Mouse (Mus musculus) 3T3-L1 (cell line): ENCODE measurements at regions not wholly inside any gene's neighbourhood (a gene's known extent, or its start where the extent isn't known, plus 50 kb on each side); places are given as distances from the start of the nearest gene placed in this dataset.

Experiments
- DNase-seq: peaks from one replicate; pipeline ENCODE4 v3.0.0-alpha.2; 2015; ENCODE audit warnings: low read depth, low spot score

GRCm38 (mm10) chr17:45866876-45867652, 133.4 kb upstream of the 1600014C23Rik start:
- peak; percentile 93 for DNase-seq

GRCm38 (mm10) chr17:45866346-45866745, 132.7 kb upstream of the 1600014C23Rik start:
- no peak for DNase-seq

- no peak for DNase-seq
Observed at GRCm38 (mm10) chr17:45865944-45866343, 132.3 kb upstream of the 1600014C23Rik start.

- DNase-seq = peak; percentile 16
Observed at GRCm38 (mm10) chr17:45863471-45864205, 130.0 kb upstream of the 1600014C23Rik start.

DNA sequence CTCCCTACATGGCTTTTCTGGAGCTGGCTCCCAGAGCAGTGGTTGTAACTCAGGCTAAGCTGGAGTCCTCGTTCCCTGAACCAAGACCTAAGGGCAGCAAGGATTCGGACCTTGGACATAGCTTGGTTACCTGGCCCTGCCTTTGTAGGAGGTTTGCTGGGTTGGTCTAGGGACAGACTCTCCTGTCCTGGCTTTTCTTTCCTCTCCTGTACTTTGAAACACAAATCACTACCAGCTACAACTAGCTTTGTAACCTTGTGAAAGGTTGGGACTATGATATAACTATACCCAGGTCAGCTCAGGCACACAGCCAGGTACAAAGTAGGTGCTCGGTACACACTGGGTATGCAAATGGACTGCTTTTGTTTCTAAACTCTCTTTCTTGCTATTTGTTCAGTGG, 129.4 kb upstream of the 1600014C23Rik start:
- no peak for DNase-seq

GRCm38 (mm10) chr17:45859441-45859840, 125.8 kb upstream of the 1600014C23Rik start:
- peak; percentile 55 for DNase-seq

- DNase-seq = no peak
Observed at GRCm38 (mm10) chr17:45853931-45854653, 120.4 kb upstream of the 1600014C23Rik start.

- DNase-seq = peak; percentile 70
Observed at GRCm38 (mm10) chr17:45852402-45852801, 118.8 kb upstream of the 1600014C23Rik start.

GRCm38 (mm10) chr17:45851723-45852396, 118.2 kb upstream of the 1600014C23Rik start:
- peak; percentile 61 for DNase-seq

- peak; percentile 81 for DNase-seq
Observed at GRCm38 (mm10) chr17:45850976-45851375, 117.3 kb upstream of the 1600014C23Rik start.

- DNase-seq = peak; percentile 18
Observed at GRCm38 (mm10) chr17:45850174-45850573, 116.5 kb upstream of the 1600014C23Rik start.

DNA sequence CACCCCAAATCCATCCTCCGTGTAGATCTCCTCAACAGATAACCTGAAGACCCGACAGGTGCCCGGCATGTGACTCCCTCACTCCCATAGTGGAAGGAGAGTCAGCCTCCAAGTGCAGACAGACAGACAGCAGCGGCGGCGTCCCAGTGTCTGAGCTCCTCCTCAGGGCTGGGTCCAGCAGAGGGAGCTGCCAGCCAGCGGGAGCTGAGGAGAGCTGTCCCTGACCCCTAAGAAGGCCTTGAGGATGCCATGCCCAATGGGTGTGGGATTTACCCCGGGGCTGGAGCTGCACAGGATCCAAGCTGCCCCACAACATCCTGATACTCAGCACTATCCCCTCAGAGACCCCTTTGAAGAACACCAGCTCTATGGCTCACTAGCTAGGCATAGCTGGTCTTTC, 115.0 kb upstream of the 1600014C23Rik start:
- DNase-seq = peak; percentile 49

DNA sequence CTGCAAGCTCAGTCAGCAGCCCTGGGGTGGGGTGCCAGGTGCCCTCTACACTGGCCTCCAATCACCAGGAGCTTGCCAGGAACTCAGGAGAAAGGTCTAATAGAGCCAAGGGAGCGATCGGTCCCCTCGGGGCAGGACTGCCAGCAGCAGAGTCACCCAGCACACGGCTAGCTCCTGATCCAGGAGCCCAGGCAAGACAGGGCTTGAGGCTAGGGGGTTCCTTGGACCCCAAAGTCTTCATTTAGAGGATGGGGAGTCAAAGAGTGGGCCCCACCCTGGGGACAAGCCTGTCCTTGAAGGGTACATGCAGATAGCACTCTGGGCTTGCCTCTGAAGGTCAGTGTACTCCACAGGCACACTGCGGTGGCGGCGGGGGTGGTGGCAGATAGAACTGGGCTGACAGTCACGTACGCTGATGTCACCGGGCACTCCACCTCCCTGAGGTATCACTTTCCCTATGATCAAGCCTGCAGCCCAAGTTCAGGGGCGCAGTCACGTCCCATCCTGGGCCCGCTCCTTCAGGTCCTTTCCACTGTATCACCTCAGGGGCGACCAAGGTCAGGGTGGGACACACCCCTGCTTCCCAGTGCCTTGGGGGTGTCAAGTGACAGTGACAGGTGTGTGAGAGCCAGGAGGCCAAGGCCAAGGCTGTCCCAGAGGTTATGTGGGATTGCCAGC, 114.2 kb upstream of the 1600014C23Rik start:
- no peak for DNase-seq

DNA sequence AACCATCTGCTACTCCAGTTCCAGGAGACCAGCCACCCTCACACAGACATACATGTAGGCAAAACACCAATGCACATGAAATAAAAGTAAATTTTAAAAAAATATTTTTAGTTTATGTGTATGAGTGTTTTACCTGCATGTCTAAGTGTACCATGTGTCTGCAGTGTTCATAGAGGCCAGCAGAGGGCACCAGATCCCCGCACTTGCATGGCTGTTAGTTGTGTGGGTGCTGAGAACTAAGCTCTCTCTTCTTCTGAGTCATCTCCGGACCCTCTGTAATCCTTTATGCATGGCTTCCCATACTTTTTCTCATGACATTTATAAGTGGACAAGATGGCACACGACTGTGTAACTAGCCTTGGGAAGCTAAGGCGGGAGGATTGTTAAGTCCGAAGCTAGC, 112.2 kb upstream of the 1600014C23Rik start:
- no peak for DNase-seq

- peak; percentile 53 for DNase-seq
Observed at GRCm38 (mm10) chr17:45836731-45837130, 103.1 kb upstream of the 1600014C23Rik start.

GRCm38 (mm10) chr17:45836253-45836652, 102.6 kb upstream of the 1600014C23Rik start:
- peak; percentile 71 for DNase-seq

GRCm38 (mm10) chr17:45834518-45835071, 101.0 kb upstream of the 1600014C23Rik start:
- DNase-seq = no peak

- no peak for DNase-seq
Observed at GRCm38 (mm10) chr17:45830324-45830723, 96.7 kb upstream of the 1600014C23Rik start.

DNA sequence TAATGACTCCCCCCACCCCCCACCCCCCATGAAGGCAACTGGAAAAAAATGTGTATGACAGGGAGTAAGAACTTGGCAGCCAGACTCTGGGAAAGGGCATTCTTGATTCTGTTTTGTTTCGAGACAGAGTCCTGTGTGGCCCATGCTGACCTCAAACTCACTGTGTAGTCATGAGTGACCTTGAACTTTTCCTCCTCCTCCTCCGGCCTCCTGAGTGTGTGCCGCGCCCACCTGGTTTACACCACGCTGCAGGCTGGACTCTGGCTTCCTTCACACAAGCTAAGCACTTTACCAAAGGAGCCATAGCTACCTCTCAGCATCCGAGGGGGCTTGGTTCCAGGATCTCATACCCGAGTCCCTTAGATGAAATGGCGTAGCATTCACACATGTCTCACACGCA, 95.9 kb upstream of the 1600014C23Rik start:
- no peak for DNase-seq

GRCm38 (mm10) chr17:45828843-45829242, 95.2 kb upstream of the 1600014C23Rik start:
- DNase-seq = no peak
